Mouse (Mus musculus) R1 (cell line): ENCODE measurements at regions not wholly inside any gene's neighbourhood (a gene's known extent, or its start where the extent isn't known, plus 50 kb on each side); places are given as distances from the start of the nearest gene placed in this dataset.

Experiments
- DNase-seq: peaks from one replicate; pipeline ENCODE4 v3.0.0-alpha.2; 2018; ENCODE audit warnings: low read depth, low spot score

DNA sequence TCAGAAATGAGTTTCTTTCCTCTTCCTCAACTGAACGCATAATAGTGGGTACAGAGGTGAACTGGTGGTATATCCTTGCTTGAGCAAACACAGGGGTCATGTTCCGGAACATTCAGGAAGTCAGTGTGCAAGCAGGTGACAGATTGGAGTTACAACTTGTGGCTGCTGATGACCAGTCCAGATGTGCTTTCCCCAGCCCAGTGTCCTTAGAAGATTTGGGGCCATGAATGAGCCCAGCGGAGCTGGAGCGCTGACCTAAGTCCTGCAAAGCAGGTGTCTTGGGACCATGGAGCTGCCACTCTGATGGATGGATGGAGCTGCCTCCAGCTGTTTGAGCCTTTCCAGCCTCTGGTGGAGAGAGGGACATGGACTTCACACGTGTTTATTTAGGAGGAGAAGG lies 72.6 kb upstream of the Intu start:
- DNase-seq, result no peak

- no peak for DNase-seq
Observed at GRCm38 (mm10) chr3:40463446-40463845, 67.6 kb upstream of the Intu start.

- no peak for DNase-seq
Observed at GRCm38 (mm10) chr3:40470101-40470500, 61.0 kb upstream of the Intu start.

DNA sequence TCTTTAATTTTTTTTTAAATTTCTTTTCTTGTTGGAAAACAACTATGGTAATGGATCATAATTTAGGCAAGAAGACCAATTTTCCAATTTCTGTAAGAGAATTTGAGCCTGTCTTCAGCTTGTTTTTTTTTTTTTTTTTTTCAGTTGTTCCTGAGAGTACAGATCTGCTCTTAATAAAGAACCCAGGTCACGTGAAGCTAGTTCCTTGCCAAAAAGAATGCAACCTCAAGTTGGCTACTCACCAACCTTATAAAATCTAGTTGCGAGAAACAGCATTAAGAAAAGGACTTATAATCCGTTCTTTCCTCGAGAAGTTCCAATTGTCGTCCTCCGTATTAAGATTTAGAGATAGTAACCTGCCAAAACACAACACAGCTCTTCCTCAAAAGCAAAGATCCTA lies 58.3 kb upstream of the Intu start:
- no peak for DNase-seq

GRCm38 (mm10) chr3:40480258-40480951 lies 50.7 kb upstream of the Intu start:
- DNase-seq, result no peak
